Mouse (Mus musculus): Measurements from ENCODE around the gene Bsx.

Gene Bsx

DNA sequence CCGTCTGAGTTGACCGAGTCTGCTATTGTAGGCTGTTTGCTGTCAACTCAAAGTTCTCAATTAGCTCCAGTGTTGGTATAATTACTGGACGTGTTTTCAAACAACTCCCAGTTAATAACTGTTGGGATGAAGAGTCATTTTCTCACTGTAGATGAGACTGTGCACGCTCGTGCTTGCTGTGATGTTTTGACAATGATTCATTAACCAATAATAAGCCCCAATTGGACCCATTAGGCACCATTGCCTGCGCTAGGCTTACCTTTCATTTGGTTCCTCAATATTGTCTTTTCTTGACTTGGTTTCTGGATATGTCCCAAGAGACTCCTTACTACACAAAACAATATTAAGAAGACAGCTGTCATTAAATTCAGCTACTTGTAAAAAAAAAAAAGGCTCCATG is 18.5 kb downstream of the Bsx start:
- DNase-seq (ENCODE audit: low read depth), result no peak

DNA sequence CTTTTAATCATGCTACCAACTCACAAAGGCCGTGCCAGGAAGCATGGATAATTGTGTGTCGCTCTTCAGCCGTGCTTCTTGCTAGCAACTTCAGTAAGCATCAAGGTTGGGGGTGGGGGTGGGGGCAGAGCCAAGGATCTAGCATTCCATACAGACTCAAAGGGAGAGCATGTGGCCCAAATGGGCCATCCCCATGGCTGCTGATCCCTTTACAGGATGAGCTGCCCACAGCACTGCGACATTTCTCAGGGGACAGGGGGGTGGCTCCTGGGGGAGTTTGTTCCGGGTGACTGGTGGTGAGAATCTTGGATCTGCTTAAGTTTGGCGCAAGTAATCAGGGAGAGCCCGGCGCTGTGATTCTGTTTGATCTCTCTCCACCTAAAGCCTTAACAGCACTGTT is 33.5 kb downstream of the Bsx start:
- no peak for DNase-seq (ENCODE audit: low read depth)

DNA sequence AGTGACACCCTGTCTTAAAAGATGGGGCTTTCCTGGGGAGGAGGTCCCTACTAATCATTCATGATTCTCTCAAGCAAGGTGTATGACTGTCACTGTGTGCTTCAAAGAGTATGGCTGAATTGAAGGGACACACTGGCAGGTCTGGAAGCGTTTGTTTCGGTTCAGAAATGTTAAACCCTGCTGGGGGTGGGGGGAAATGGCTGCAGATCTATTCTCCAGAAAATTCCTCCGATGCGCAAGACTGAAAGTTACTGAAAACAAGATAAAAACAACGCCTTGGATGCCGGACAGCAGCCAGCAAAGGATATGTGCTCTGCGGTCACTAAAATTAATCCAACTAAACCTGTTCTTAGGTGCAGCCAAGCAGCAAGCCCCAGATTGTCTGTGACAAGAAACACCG is 34.5 kb downstream of the Bsx start:
- no peak for DNase-seq (ENCODE audit: low read depth)

DNA sequence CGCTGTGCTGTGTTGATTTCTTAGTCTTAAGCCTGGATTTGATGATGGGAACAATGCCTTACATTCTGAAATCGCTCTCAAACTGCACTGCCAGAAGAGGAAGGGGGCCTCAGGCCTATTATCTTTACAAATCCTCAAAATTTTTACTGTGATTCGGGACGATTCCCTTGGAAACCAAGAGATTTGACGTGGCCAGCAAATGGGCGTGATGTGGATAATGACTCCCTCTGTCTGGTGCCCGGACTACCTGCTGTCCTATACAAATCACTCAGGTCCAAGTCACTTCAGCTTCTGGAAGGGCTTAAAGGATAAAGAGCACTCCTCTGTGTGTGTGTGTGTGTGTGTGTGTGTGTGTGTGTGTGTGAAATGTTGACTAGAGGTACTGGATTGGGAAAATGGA is 35.0 kb downstream of the Bsx start:
- no peak for DNase-seq (ENCODE audit: low read depth)

DNA sequence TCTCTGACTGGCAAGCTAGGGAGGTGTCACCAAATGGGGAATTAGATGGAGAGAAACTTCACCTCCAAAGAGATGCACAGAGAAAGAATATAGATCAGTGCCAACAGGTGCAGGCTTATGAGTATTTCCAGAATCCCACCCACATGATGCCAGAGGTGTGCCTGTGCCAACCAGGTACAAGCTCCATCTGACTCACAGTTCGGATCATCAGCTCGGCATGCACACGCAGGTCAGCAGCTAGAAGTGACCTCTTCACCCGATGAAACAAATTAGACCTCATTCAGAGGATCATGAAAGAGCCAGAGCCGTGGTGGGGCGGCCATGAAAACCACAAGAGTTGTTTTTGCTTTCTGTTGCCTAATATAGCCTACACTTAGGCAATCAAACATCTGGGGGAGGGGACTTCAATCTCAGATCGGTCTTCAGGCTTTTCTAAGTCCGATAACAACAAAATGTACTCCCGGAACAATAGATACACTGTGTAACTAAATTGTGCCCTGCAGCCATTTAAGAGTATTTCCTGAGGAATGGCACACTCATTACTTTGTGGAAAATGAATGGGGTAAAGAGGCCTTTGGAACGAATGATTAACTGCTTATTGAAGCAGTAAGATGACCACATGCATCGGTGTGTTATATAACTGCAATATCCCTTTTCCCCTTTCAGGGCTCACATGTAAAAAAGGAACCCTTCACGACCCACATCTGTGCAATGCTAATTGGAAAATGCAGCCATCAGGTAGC is 44.1 kb downstream of the Bsx start:
- DNase-seq (ENCODE audit: low read depth), result no peak

DNA sequence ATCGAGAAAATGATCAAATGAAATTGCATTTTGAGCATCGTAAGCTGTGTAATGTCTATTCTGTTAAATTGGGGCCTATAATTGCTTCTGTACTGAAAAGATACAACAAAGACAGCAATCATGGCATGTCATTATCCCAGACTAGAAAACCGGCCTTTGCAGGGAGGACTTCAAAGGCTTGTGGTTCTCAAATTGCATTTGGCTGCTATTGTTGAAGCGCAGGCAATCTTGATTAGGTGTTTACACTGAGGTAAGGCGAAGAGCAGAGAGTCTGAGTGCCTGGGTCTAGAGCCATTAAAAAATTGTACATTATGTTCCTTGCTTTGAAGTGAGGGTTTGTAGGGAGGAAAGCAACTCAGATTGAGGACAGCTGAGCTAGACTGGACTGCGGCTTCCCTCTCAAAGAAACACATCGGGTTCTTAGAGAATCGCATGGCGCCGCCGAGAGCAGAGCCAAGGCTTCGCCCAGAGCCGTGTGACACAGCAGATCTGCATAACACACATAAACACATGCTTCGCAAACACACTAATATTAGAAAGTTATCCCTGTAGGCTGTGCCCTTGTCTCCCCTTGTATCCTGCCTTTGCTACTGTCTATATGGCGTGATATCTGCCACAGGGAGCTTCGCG is 53.5 kb downstream of the Bsx start:
- DNase-seq (ENCODE audit: low read depth), result no peak
